Mouse (Mus musculus): ENCODE results near the gene Dip2a.

GRCm38 (mm10) chr10:76259566-76260232 lies 85.4 kb downstream of the Dip2a start:
- TF ChIP-seq CTCF (IDR thresholded peaks at IDR 0.05; ENCODE audit: low read depth, low read length) (no peak), GATA1 (IDR thresholded peaks at IDR 0.05; ENCODE audit: borderline replicate concordance, low read length) (no peak)
